Mouse (Mus musculus) left cerebral cortex, adult 2 months (tissue): ENCODE results near the gene Rpl4. TPM values are rescaled to one million over a fixed set of nuclear protein-coding genes. Genes with fewer than 3 reads are reported as not detected.
"Not testable (repeated sequence)": the region's sequence is repeated elsewhere in the genome, so short reads cannot be mapped to it uniquely, and the experiment has no call there.

Experiments
- DNase-seq, 2 experiments: peaks; one replicate each; pipeline ENCODE4 v3.0.0; 2021 to 2022; ENCODE audit warnings: low spot score in 2 of 2, mixed read lengths in 1 of 2; ENCODE audit errors: extremely low spot score in 1 of 2
- H3K27ac ChIP-seq: fragments of 200-600 bp; 2 replicates; pipeline ENCODE4 v1.8.1; 2022
- H3K4me3 ChIP-seq: fragments of 200-600 bp; 2 replicates; pipeline ENCODE4 v1.8.1; 2022
- CTCF ChIP-seq: fragments of 200-600 bp; IDR thresholded peaks from 2 replicates; pipeline ENCODE4 v1.8.1; 2022; ENCODE audit warnings: antibody characterized with exemption, mild to moderate bottlenecking, moderate library complexity
- intact Hi-C: fragments of 180-260 bp; cut with DNase I; formaldehyde crosslinking; loops from one replicate; pipeline ENCODE4 v1.15.1; 2025
- long read RNA-seq, 2 experiments: library from polyadenylated mRNA; stranded (forward); transcript quantifications; one replicate each; pipeline ENCODE4 v2.0.0; 2021; ENCODE audit warnings: borderline mapping rate in 2 of 2
- total RNA-seq, 2 experiments: library from RNA; stranded (reverse); gene quantifications; 2 replicates each; pipeline ENCODE4 v1.2.3; 2021

Rpl4 gene
- total RNA-seq = 100 to 1,000 TPM; 517 to 522 TPM
- long read RNA-seq, experiment 1, transcript Rpl4-202 (4 exons, 596 nt) = minor isoform, 5 of 252 reads
- long read RNA-seq, experiment 1, transcript Rpl4-201 (10 exons, 1,538 nt) = major isoform, 219 of 252 reads
- long read RNA-seq, experiment 1, partial matches to known transcripts = 18 of 252 reads
- long read RNA-seq, experiment 1, other reads (novel, unspliced or antisense) = 10 of 252 reads
- long read RNA-seq, experiment 2, transcript Rpl4-201 (10 exons, 1,538 nt) = major isoform, 187 of 213 reads
- long read RNA-seq, experiment 2, partial matches to known transcripts = 11 of 213 reads
- long read RNA-seq, experiment 2, other reads (novel, unspliced or antisense) = 11 of 213 reads

- intact Hi-C loops = loop anchor here (10.0 kb wide), 1 partner anchor 562 kb away; the partner anchor contains the start of gene Rab11a
- Histone ChIP-seq H3K27ac (peak within 1 kb of the TSS; percentile 96), H3K4me3 (peak within 1 kb of the TSS; percentile 97)
- peak; percentile 76 to 80 for DNase-seq
- no peak; the same call in 1 of the 2 replicates for TF ChIP-seq CTCF
Measured at GRCm38 (mm10) chr9:64172816-64173665, at the start of gene Rpl4, which contains the start of gene Zwilch. Gene Rpl4 (plus strand): TSS chr9:64173375. Gene Zwilch (minus strand): TSS chr9:64173104.

- DNase-seq, H3K27ac ChIP-seq, H3K4me3 ChIP-seq, intact Hi-C loops: not testable (repeated sequence)
Measured at GRCm38 (mm10) chr9:64124846-64125245, 48.3 kb upstream of the Rpl4 start.

- no peak overlapping the region for H3K4me3 ChIP-seq
- no peak for DNase-seq
- H3K27ac ChIP-seq = no peak overlapping the region
- intact Hi-C loops = no loop called here
- TF ChIP-seq CTCF = no peak
Measured at GRCm38 (mm10) chr9:64125307-64125706, 47.9 kb upstream of the Rpl4 start.

- DNase-seq = no peak
- no peak for TF ChIP-seq CTCF
- intact Hi-C loops = no loop called here
- H3K4me3 ChIP-seq = no peak overlapping the region
- no peak overlapping the region for H3K27ac ChIP-seq
Measured at GRCm38 (mm10) chr9:64126121-64126520, 47.1 kb upstream of the Rpl4 start.

- Histone ChIP-seq H3K27ac (no peak overlapping the region), H3K4me3 (no peak overlapping the region)
- DNase-seq = no peak
- intact Hi-C loops = no loop called here
- TF ChIP-seq CTCF = no peak
Measured at GRCm38 (mm10) chr9:64131623-64132022, 41.6 kb upstream of the Rpl4 start.

- intact Hi-C loops, H3K4me3 ChIP-seq, H3K27ac ChIP-seq: not testable (repeated sequence)
- peak; percentile 35 to 55 for DNase-seq
- TF ChIP-seq CTCF = peak; percentile 91
Measured at GRCm38 (mm10) chr9:64138896-64139295, 34.3 kb upstream of the Rpl4 start.

- no peak for TF ChIP-seq CTCF
- no peak overlapping the region for H3K4me3 ChIP-seq
- no peak overlapping the region for H3K27ac ChIP-seq
- intact Hi-C loops = loop anchor here (2.0 kb wide), 1 partner anchor 133 kb away; no protein-coding TSS in a partner anchor
- DNase-seq = no peak
Measured at GRCm38 (mm10) chr9:64139879-64140278, 33.3 kb upstream of the Rpl4 start.

- DNase-seq = no peak
- intact Hi-C loops = no loop called here
- Histone ChIP-seq H3K27ac (no peak overlapping the region), H3K4me3 (no peak overlapping the region)
- no peak for TF ChIP-seq CTCF
Measured at GRCm38 (mm10) chr9:64156641-64157040, 16.5 kb upstream of the Rpl4 start.

- Histone ChIP-seq H3K27ac (no peak overlapping the region), H3K4me3 (no peak overlapping the region)
- TF ChIP-seq CTCF = no peak
- DNase-seq = no peak
- intact Hi-C loops = no loop called here
Measured at GRCm38 (mm10) chr9:64160471-64160870, 12.7 kb upstream of the Rpl4 start.

GRCm38 (mm10) chr9:64169967-64170366, 3.2 kb upstream of the Rpl4 start:
- intact Hi-C loops = loop anchor here (10.0 kb wide), 1 partner anchor 565 kb away; the partner anchor contains the start of gene Rab11a
- DNase-seq, H3K27ac ChIP-seq, H3K4me3 ChIP-seq: not testable (repeated sequence)

GRCm38 (mm10) chr9:64172145-64172815, 895 bp upstream of the Rpl4 start:
- no peak; the same call in 1 of the 2 replicates for TF ChIP-seq CTCF
- Histone ChIP-seq H3K27ac (peak overlapping the region; percentile 96; the same call in 1 of the 2 replicates), H3K4me3 (peak overlapping the region; percentile 97)
- intact Hi-C loops = loop anchor here (10.0 kb wide), 1 partner anchor 563 kb away; the partner anchor contains the start of gene Rab11a
- no peak for DNase-seq
